Mouse (Mus musculus): ENCODE results near the gene Ap2a2.

The Ap2a2 gene

DNA sequence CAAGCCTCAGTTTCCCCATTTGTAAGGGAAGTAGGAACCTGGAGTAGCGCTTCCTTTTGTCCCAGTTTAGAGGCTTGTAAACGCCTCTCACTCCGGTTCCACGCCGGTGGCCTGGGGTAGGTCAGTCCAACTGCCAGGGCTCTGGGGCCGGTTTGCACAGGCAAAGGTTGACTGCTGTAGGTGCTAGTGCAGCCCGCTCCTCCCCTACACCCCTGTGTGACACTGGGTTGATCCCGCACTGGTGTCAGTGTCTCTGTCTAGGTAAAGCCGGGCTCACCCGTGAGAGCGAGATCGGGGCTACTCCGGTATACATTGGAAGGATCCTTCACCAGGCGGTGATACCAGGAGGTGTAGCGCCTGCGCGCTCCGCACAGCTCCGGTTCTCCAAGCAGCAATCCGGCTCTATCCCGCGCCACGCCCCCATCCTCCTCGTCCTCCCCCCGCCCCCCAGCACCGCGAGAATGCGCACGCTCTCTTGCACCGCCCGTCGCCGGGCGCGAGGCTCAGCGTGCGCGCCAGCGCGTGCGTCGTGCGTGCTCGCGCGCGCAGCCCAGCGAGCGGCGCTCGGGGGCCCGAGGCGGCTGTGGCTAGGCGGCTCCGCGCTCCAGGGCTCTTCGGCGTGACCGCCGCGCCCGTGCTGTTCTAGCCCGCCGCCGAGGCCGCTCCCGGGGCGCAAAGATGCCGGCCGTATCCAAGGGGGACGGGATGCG, at the start of gene Ap2a2:
Ap2a2 (plus strand) TSS at position 492 of the 710 bp plus-strand sequence.
- DNase-seq (ENCODE audit: low spot score): peak; percentile 93

DNA sequence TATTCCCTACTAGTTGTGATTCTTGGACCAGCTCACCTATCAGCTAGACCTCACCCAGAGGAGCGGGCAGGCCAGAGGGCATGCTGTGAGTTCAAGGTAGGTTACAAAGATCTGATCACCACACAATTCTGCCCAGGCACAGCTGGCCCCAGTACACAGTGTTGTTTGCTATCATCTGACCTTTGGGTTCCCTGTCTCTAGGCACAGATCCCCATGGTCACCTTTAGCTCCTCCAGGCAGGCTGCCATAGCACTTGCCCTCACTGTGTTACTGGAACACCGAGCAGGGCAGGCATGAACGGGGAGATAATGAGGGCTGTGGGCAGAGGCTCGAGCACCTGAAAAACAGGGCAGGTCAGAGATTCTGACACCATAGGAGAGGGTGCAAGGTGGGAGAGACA, 44.3 kb upstream of the Ap2a2 start:
- DNase-seq (ENCODE audit: low spot score): peak; percentile 18

DNA sequence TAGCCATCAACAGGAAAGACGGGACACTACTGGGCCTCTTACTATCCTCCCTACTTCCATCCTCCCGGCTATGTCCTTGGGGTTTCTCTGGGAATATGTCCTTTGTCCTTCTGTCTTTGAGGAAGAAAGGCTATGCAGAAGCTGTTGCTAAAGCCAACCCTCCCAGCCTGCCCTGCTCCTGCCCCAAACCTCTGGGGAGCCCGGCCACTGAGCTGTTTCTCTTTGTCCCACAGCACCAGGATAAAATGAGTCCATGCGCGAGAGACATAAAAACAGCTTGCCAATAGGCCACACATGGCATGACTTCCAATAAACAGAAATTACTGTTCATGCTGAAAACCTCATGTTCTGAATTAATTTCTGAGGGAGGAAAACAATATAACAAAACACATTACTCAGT, 43.7 kb upstream of the Ap2a2 start:
- no peak for DNase-seq (ENCODE audit: low spot score)

DNA sequence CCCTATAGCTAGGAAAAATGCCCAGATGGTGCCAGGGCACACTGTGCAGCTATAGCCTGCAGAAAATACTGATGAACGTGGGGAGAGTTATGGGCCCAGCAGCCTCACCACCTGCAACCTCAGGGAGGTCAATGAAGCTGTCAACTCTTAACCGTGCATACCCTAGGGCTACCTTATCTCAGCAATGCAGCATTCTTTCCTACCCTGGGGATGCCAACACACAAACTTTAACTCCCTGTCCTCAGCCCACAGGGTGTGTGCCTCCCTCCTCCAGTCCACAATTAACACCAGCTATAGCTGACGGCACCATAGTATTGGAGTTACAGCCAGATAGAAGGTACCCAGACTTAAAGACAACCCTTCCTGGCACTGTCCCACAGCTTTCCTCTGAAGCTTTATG, 43.0 kb upstream of the Ap2a2 start:
- DNase-seq (ENCODE audit: low spot score): no peak

DNA sequence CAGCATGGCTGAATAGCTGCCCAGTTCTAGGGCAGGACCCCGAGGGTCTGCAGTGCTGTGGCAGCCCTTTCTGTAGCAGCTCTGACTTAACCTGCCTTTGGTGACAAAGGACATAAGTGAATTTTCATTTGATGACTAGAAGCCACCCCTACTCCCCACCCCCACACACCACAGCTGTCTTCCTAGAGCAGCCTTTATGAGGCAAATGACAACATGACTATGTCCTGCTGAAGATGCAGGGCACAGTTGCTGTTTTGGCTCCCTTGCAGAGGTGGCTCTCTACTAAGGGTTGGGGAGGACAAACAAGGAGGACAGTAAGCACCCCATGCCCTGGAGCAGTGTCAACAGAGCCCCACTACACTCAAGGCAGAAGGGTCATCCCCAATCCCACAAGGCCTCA, 42.2 kb upstream of the Ap2a2 start:
- DNase-seq (ENCODE audit: low spot score): no peak

DNA sequence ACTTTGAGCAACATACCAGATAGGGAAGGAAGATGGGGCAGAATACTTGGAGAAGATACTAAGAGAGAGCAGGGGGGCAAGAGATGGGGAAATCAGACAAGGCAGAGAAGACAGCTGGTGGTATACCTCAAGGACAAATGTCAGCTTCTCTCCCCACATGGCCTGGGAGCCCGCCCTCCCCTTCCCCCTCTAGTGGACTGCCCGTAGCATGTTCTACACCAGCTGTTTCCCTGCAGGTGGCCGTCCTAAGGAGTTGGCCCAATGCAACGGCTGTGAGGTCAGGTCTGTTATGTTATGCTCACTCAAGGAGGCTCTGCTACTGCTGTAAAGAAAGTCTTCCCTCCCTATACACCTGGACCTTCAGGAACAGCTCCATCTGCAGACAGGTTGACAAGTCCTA, 39.0 kb upstream of the Ap2a2 start:
- DNase-seq (ENCODE audit: low spot score): no peak

DNA sequence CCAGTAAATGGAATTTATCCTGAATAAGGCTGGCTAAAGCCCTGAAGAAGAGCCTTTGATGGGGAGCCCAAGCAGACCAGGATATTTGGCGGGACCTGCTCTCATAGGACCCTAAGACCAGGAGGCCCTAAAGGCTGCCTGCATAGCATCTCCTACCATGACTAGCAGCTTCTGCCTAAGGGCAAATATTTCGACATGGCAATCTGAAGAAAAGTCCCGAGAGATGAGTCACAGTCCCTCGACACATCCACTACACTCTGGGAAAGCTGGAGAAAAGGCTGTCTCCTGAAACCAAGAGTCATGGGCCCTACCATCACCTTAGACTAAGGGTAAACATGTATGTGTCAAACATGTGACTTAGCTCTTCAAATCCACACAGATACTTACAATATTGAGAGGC, 37.7 kb upstream of the Ap2a2 start:
- DNase-seq (ENCODE audit: low spot score): no peak

DNA sequence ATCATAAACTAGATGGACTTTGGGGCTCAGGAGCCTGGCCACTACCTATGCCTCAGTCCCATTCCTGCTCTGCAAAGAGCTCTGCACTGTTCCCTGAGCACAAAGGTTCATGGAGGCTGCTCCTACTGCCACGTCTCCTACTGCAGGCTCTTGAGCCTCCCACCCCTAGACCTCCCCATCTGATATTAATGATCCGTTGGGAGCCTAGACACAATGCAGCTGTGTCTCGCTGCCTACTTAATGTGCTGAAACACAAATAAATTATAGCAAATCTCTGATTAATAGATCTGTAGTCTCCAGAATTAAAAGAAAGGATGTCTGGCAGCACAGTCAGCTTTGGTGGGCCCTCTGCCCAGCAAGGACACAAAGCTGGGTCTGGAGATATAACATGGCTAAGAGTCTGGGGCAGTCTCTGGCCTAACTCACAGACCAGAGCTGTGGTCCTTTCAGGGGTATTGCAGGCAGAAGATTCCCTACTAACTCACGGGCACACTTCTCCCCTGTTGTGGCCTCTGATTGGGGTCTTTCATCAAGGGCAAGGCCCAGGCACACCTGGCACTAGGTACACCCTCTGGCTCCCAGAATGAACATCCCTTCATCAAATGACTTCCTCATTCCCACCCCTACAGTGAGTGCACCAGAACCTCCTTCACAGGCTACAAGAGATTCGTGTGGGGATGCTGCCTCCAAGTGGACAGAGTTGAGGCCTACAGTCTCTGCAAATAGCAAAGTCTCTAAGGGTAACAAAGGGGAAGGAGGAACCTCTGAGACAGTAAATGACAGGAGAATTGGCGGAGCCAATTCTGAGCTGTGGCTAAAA, 37.0 kb upstream of the Ap2a2 start:
- DNase-seq (ENCODE audit: low spot score): peak; percentile 68

DNA sequence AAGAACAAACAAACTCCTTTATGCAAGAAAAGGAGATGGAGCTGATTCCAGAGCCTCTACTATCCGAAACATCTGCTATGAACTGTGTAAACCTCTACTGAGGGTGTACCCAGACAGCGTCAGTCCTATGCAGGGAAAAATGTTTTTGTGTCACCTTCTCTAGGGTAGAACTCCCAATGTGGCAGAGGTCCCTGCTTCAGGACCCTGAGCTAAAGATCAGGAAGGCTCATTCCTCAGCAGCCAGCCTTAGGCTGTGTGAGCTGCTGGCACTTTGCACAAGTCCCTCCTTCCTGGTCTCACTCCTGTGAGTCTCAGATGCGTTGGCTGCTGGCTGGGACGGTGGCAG, 36.4 kb upstream of the Ap2a2 start:
- no peak for DNase-seq (ENCODE audit: low spot score)

DNA sequence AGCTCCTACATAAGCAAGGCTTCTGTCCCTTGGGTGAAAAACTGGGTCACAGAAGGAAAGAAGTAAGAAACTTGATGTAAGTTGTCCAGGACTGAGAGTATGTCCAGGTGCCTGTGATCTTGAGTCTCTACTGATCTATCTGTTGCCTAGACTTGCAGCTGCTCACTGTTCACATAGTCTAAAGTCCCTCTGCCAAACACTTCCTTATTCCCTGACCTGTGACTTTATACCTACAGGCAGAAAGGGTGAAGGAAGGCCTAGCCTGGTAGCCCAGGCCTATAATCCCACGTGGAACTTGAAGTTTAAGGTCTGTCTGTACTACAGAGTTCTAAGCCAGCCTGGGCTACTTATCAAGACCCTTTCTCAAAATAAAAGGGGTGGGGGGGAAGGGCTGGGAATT, 26.4 kb upstream of the Ap2a2 start:
- DNase-seq (ENCODE audit: low spot score): no peak

DNA sequence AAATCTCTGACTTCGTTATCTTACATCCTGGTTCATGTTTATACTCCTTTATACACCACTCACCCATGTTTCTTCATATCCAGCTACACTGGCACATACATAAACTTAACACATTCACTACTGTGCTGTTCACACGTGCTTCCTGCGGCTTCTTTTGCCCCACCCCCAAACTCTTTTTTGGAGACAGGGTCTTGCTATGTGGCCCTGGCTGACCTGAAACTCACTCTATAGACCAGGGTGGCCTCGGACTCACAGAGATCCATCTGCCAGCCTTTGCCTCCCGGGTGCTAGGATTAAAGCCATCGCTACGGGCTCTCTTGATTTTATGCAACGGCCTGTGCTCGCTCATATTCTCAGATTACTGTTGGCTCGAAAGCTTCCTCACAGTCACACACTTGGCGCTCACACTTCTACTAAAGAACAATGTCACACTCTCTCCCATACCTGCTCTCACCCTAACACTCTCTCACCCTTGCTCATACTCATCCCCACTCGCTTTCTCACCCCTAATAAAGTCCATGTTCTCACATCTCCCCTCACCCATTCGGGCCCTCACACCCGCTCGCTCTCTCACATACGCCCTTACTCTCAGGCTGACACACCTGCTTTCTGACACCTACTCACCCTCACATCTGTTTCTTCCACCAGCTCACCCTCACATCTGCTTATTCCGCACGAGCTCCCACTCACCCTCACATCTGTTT, 23.0 kb upstream of the Ap2a2 start:
- no peak for DNase-seq (ENCODE audit: low spot score)

DNA sequence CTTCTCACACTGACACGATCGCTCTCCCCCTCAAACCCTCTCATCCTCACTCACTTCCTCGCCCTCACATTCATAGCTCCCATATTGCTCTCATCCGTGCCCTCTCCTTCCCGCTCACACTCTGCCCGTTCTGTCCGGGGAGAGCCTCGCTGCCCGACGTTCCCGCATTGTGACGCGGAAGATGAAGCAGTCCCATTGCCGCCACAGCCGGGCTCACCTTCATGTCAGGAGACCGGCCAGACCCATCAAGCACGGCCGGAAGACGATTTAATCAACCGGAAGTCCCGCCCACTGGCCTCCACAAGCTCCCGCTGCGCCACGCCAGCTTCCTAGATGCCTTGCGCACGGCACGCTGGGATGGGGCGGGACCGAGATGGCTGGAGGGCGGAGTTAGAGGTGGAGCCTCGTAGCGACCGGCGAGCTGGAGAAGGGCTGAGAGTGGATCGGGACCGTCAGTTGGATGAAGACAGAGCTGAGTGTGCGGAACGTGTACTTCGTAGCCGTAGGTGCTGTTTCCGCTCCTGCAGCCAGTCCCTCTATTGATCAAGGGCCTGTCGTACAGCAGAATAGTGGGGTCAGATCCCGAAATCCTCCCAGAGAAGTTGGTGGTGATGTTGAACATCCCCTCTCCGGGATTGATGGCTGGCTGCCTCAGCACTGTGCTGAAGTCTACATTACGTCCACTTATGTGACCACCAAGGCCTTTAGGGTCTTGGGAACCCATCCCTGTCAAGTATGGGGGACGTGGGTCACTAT, 22.2 kb upstream of the Ap2a2 start, which contains the start of gene Chid1:
Chid1 (minus strand) TSS at position 302 of the 756 bp plus-strand sequence.
- peak; percentile 98 for DNase-seq (ENCODE audit: low spot score)

DNA sequence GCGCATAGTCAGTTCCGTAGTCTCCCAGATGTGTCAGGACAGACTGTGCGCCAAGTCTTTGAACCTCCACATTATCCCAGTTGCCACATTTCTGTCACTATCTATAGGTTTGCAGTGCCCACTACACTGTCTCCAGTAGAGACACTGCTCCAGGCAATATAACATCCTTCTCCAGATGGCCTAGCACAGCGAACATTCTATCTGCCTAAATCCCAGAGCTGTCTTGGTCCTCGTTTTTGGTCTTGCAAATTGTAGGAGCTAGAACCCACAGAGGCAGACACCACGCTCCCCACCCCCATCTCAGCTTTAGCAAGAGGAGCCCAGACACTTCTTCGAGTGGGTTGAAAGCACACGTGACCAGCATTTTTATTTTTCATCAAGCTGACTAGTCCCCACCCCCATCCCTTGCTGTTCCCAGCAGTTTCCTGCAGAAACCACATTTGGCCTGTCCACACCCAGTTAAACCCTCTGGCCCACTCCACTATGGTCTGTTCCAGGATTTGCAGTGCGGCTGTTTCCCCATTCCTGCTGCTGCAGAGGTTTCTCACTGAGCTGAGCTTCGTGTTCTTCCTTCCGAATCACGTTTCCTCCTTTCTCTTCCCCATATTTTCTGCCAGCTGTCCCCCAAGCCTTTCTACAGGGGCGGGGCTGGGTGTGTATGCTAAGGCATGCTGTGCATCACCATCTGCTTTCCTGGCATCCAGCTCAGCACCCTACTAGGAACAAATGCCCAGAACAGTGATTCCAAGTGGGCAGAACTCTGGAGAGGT, 21.5 kb upstream of the Ap2a2 start:
- DNase-seq (ENCODE audit: low spot score): peak; percentile 29

DNA sequence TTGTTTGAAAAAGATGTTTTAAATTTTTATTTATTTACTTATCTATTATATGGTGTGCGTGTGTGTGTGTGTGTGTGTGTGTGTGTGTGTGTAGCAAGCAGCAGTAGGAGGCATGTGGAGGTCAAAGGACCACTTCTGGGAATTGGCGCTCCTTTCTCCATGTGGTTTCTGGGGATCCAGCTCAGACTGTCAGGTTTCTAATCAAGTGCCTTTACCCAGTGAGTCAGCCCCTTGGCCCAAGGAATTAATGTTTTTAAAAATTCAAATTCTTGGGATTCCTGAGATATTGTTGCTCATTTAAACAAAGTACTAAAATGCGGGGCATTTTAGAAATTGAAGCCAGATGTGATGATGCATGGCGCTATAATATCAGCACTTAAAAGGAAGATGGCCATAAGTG, 20.3 kb upstream of the Ap2a2 start:
- no peak for DNase-seq (ENCODE audit: low spot score)

DNA sequence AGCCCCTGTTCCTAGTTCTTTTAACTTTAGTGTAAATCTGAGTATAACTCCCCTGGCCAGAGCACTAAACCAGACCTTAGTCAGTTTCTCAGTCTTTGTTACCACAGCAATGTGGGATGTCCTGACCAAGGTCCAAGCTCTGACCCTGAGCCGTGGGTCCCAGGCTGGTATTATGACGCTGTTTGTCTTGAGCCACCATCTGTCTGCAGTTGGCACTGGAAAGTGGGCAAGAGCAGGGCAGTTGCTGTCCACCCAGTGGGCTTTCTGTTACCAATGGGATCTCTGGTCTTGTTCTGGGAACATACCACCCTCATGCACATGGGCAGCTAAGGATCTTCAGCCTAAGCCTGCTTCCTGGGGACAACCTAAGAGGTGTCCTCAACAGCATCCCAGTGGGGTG, 19.4 kb upstream of the Ap2a2 start:
- no peak for DNase-seq (ENCODE audit: low spot score)

DNA sequence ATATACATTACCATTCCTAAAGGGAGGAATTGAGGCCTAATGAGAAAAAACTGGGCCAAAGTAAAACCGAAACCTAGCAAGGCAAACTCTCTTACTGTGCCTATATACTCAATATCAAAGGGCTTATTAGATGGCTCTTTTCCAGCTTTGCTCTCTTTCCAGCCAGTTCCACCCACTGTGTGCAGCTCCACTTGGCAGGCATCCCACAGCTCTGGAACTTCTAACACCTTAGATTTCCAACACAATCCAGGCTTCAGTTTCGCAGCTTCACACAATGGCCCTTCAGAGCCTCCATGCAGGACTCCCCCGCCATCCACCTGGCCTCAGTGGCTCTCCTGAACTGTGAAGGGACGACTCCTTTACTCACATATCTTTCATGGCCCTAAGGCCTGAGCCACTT, 17.3 kb upstream of the Ap2a2 start:
- DNase-seq (ENCODE audit: low spot score): no peak

DNA sequence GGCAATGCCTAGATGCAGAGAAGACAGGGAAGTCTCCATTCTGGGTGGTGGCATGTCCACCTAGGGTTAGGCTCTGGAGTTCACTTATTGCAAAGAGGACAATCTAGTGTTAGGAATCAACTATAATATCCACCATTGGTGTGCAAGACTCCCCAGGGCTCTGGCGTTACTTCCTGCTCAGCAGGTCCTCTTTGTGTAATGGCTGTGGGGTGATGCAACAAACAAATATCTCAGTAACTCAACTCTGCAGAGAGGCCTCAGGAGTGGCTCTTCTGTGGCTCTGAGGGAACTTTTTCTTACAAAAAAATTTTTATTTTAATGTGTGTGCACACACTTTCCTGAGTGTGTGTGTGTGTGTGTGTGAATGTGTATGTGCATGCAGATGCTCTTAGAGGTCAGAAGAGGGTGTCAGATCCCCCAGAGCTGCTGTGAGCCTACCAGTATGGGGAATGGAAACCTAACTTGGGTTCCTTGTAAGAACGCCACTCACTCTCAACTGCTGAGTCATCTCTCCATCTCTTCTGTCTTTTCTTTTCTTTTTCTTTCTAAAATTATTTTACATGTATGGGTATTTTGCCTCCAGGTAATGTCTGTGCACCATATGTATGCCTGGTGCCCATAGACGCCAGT, 12.4 kb upstream of the Ap2a2 start:
- no peak for DNase-seq (ENCODE audit: low spot score)

DNA sequence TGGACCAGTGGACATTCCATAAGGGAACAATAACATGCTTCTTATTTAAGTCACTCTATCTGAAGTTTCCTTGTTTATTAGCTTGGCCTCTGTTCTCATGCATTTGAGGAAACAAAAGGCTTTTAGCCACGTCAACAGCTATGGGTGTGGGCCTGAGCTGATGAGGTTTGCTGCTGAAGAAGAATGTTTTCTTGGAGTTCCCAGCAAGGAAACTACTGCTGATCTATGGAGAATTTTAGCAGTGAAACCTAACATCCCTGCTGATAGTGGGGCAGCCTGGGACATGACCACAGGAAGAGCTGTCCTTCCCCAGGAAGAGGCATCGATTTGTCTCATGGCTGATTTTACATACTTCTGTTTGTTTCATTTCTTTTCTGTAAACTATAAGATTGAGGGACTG, 11.5 kb upstream of the Ap2a2 start:
- DNase-seq (ENCODE audit: low spot score): no peak

DNA sequence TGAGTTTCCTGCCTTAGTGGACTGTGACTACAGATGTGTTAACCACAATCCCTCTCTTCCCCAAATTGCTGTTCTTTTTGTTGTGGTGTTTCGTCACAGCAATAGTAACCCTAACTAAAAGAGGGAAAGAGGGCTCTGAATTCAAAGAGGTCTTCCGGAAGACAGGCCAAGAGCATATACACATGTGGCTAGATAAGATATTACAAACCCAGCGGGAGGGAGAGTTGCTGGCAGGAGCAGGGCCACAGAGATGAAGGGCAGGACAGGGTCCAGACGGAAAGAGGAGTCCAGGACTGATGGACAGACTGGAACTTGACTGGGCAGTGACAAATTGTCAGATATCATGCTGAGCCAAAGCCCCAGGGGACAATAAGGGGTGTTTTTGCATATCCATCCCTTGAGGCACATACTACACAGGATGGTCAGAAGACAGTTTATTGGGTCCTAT, 3.6 kb upstream of the Ap2a2 start:
- DNase-seq (ENCODE audit: low spot score): no peak

DNA sequence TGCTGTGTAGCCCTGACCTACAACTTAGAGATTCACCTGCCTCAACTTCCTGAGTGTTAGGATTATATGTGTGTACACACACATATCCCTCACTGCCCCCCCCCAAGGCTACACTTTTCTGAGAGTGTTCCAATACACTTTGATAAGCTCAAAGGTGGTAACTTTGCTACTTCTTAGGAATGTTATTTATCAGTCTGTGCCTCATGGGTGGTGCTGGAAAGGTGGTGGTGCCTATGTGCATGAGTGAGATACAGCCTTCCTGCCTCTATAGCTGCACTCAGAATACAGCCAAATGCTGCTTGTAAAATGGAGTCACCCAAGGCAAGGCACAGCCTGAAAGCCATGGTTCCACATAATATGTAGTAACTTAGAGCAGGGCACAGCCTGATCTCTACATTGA, 3.0 kb upstream of the Ap2a2 start:
- DNase-seq (ENCODE audit: low spot score): no peak

DNA sequence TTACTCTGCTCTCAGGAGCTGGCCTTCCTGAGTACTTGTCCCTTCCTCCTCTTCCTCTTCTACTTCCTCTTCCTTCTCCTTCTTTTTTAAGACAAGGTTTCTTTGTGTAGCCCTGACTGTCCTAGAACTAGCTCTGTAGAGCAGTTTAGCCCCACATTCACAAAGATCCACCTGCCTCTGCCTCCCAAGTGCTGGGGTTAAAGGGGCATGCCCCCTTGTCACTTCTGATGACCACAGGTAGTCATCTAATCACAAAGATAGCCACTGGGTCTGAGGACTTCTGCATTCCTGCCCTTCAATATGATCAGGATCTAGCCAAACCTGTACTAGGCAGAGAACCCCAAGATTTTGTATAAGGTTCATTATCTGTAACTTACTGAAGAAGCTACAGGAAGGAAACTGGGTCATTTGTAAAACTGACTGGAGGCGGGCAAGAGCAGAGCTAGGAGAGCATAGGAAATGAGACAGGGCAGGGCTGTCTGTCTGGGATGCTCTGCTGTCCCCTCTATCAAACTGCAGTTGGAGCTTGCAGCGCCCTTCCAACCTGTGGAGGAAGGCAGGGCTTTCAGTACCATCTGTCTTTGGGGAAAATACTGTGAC, 2.1 kb upstream of the Ap2a2 start:
- no peak for DNase-seq (ENCODE audit: low spot score)
